In the genomic region with DNA sequence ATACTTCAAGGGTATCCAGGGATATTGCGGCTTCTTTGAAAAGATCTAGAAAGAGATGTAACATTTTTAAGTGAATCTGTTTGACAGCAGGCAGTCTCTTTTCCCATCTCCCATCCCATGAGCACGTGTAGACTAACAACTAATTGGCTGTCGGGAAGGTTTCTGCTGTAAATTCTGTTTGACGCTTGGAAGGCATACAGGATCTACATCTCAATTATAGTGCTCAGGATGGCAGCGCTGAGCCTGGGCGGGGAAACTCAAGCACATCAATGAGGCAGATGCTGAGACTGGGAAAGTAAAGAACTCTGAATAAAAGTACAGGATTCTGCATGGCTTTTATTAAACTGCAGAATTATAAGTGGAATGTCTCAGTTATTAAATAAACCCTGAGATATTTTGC, we compare ENCODE assay signal across 20 mouse cellular contexts.
DNase-seq lines count a peak whose midpoint lies in the region; ATAC-seq and TF ChIP-seq lines count a peak whose summit lies in the region.
"Had no signal": no experiment of that assay in that cellular context is flagged by ENCODE, and none has a peak within 500 bp of the region (broad histone marks: within the 10 kb centered on the region; RNA-seq: fewer than 3 reads in every experiment).

No protein-coding gene starts in this region.

- H3K4me2 ChIP-seq in forebrain, postnatal 0 days (ENCODE audit: low read depth), result no peak overlapping the region
- H3K4me2 ChIP-seq in forebrain, embryonic 12.5 days, result no peak overlapping the region
- H3K4me2 ChIP-seq in midbrain, embryonic 14.5 days (ENCODE audit: low read length), result no peak overlapping the region
- H3K4me2 ChIP-seq: heart, embryonic 13.5 days; hindbrain, embryonic 12.5 days; intestine, embryonic 15.5 days had no signal

- no peak overlapping the region for H3K9ac ChIP-seq in forebrain, postnatal 0 days
- H3K9ac ChIP-seq in forebrain, embryonic 12.5 days, result no peak overlapping the region
- no peak overlapping the region for H3K9ac ChIP-seq in midbrain, embryonic 14.5 days (replicated peaks; ENCODE audit: low read length)
- H3K9ac ChIP-seq: heart, embryonic 13.5 days; hindbrain, embryonic 12.5 days; intestine, embryonic 15.5 days had no signal

- DNase-seq in forebrain, postnatal 0 days, result no peak
- peak; percentile 1 for DNase-seq in ZHBTc4 (ENCODE audit: low read depth, low spot score)
- peak; percentile 66 for DNase-seq in midbrain, embryonic 14.5 days
- DNase-seq in heart, adult 8-10 months (ENCODE audit: low spot score), result no peak
- DNase-seq in layer of hippocampus, adult 9-11 months, result no peak
- DNase-seq in kidney, postnatal 14 days, result no peak
- DNase-seq: adrenal gland, adult 8-10 months; adrenal gland, postnatal 36 days; cerebellum, adult 11-12 months; cerebellum, adult 9-11 months; cerebellum, postnatal 36 days; gastrocnemius, postnatal 14 days; heart, postnatal 36 days had no signal

- 39% methylated on average over 6 of the region's 6 CpGs for WGBS in forebrain, postnatal 0 days
- WGBS in forebrain, embryonic 12.5 days, result 59% methylated on average over 6 of the region's 6 CpGs
- 33% methylated on average over 6 of the region's 6 CpGs for WGBS in midbrain, embryonic 14.5 days

- H3K4me3 ChIP-seq in forebrain, postnatal 0 days (ENCODE audit: low read depth, low read length), result no peak overlapping the region
- H3K4me3 ChIP-seq in forebrain, embryonic 12.5 days (replicated peaks), result no peak overlapping the region
- no peak overlapping the region for H3K4me3 ChIP-seq in midbrain, embryonic 14.5 days (replicated peaks; ENCODE audit: low read depth, low read length)
- H3K4me3 ChIP-seq: embryonic facial prominence, embryonic 10.5 days; heart, embryonic 13.5 days; hindbrain, embryonic 12.5 days; intestine, embryonic 15.5 days had no signal

- no peaks in the 10 kb centered on the region for H3K36me3 ChIP-seq in forebrain, postnatal 0 days (ENCODE audit: insufficient read depth)
- H3K36me3 ChIP-seq in forebrain, embryonic 12.5 days (replicated peaks), result no peaks in the 10 kb centered on the region
- no peaks in the 10 kb centered on the region for H3K36me3 ChIP-seq in midbrain, embryonic 14.5 days (ENCODE audit: control insufficient read depth, insufficient read depth, low read length)
- H3K36me3 ChIP-seq: embryonic facial prominence, embryonic 10.5 days; heart, embryonic 13.5 days; hindbrain, embryonic 12.5 days; intestine, embryonic 15.5 days had no signal

- H3K4me1 ChIP-seq in forebrain, postnatal 0 days (ENCODE audit: insufficient read depth), result no peaks in the 10 kb centered on the region
- no peaks in the 10 kb centered on the region for H3K4me1 ChIP-seq in forebrain, embryonic 12.5 days
- no peaks in the 10 kb centered on the region for H3K4me1 ChIP-seq in midbrain, embryonic 14.5 days (ENCODE audit: control insufficient read depth, insufficient read depth, low read length)
- H3K4me1 ChIP-seq: embryonic facial prominence, embryonic 10.5 days; heart, embryonic 13.5 days; hindbrain, embryonic 12.5 days; intestine, embryonic 15.5 days had no signal

- TF ChIP-seq CTCF in forebrain, postnatal 0 days (IDR thresholded peaks at IDR 0.05; ENCODE audit: low read depth), result no peak

- no peaks in the 10 kb centered on the region for H3K9me3 ChIP-seq in forebrain, postnatal 0 days (ENCODE audit: low read length)
- H3K9me3 ChIP-seq in forebrain, embryonic 12.5 days, result no peaks in the 10 kb centered on the region
- no peaks in the 10 kb centered on the region for H3K9me3 ChIP-seq in midbrain, embryonic 14.5 days (ENCODE audit: control insufficient read depth, low read length)
- H3K9me3 ChIP-seq: embryonic facial prominence, embryonic 10.5 days; heart, embryonic 13.5 days; hindbrain, embryonic 12.5 days; intestine, embryonic 15.5 days had no signal

- no peak overlapping the region for H3K27ac ChIP-seq in forebrain, postnatal 0 days (ENCODE audit: low read depth, low read length)
- no peak overlapping the region for H3K27ac ChIP-seq in forebrain, embryonic 12.5 days
- no peak overlapping the region for H3K27ac ChIP-seq in midbrain, embryonic 14.5 days (replicated peaks; ENCODE audit: low read depth, low read length)
- H3K27ac ChIP-seq: embryonic facial prominence, embryonic 10.5 days; heart, embryonic 13.5 days; hindbrain, embryonic 12.5 days; intestine, embryonic 15.5 days had no signal

- ATAC-seq in forebrain, postnatal 0 days, result peak; percentile 23; the same call in 1 of the 2 replicates
- no peak for ATAC-seq in forebrain, embryonic 12.5 days (ENCODE audit: low FRiP score)
- ATAC-seq in midbrain, embryonic 14.5 days (ENCODE audit: low FRiP score, low TSS enrichment), result peak; percentile 68; the same call in 1 of the 2 replicates
- ATAC-seq: forebrain, embryonic 16.5 days; hindbrain, embryonic 16.5 days; intestine, embryonic 15.5 days had no signal

- no peaks in the 10 kb centered on the region for H3K27me3 ChIP-seq in forebrain, postnatal 0 days (ENCODE audit: insufficient read depth, low read length)
- no peaks in the 10 kb centered on the region for H3K27me3 ChIP-seq in forebrain, embryonic 12.5 days
- no peaks in the 10 kb centered on the region for H3K27me3 ChIP-seq in midbrain, embryonic 14.5 days (ENCODE audit: control insufficient read depth, insufficient read depth, low read length)
- H3K27me3 ChIP-seq: heart, embryonic 13.5 days; hindbrain, embryonic 12.5 days; intestine, embryonic 15.5 days had no signal

Comparison
In these comparisons a context has a peak if more than half of its experiments do, and no peak if none do; other contexts are left out.
1. DNase-seq: peak in ZHBTc4 (single experiment) and midbrain, embryonic 14.5 days (single experiment); none in forebrain, postnatal 0 days (single experiment), heart, adult 8-10 months (single experiment), layer of hippocampus, adult 9-11 months (single experiment) and kidney, postnatal 14 days (single experiment).